Mouse (Mus musculus): ENCODE results near the gene Golga4. TPM values are rescaled to one million over a fixed set of nuclear protein-coding genes. Genes with fewer than 3 reads are reported as not detected.

Golga4 gene
- polyA plus RNA-seq, 1 experiment from 2014 or later, result 67.5 TPM

- Histone ChIP-seq H3K79me2 (ENCODE audit: inconsistent target) (no peaks in the 10 kb centered on the region), H3K4me3 (ENCODE audit: inconsistent target) (no peak within 1 kb of the TSS), H3K27ac (no peak within 1 kb of the TSS), H3K36me3 (ENCODE audit: inconsistent target) (no peaks in the 10 kb centered on the region)
- 14% methylated on average over 37 of the region's 42 CpGs for WGBS (ENCODE audit: missing documents)
Observed at GRCm38 (mm10) chr9:118606148-118606816, 100.2 kb downstream of the Golga4 start, which contains the start of gene Itga9. Gene Itga9, plus strand, starts transcription at chr9:118606690.

GRCm38 (mm10) chr9:118606817-118607371 is 100.8 kb downstream of the Golga4 start:
- H3K36me3 ChIP-seq (ENCODE audit: inconsistent target), result no peaks in the 10 kb centered on the region
- no peak overlapping the region for H3K4me3 ChIP-seq (ENCODE audit: inconsistent target)
- 3% methylated on average over 56 of the region's 68 CpGs for WGBS (ENCODE audit: missing documents)
- no peaks in the 10 kb centered on the region for H3K79me2 ChIP-seq (ENCODE audit: inconsistent target)
- H3K27ac ChIP-seq, result no peak overlapping the region

GRCm38 (mm10) chr9:118607701-118608401 is 101.8 kb downstream of the Golga4 start:
- H3K79me2 ChIP-seq (ENCODE audit: inconsistent target), result no peaks in the 10 kb centered on the region
- H3K27ac ChIP-seq, result no peak overlapping the region
- WGBS (ENCODE audit: missing documents), result 93% methylated on average over 16 of the region's 16 CpGs
- no peak overlapping the region for H3K4me3 ChIP-seq (ENCODE audit: inconsistent target)
- H3K36me3 ChIP-seq (ENCODE audit: inconsistent target), result no peaks in the 10 kb centered on the region

GRCm38 (mm10) chr9:118608556-118608955 is 102.5 kb downstream of the Golga4 start:
- no peak overlapping the region for H3K27ac ChIP-seq

GRCm38 (mm10) chr9:118610060-118610459 is 104.0 kb downstream of the Golga4 start:
- Histone ChIP-seq H3K4me3 (ENCODE audit: inconsistent target) (no peak overlapping the region), H3K79me2 (ENCODE audit: inconsistent target) (no peaks in the 10 kb centered on the region), H3K36me3 (ENCODE audit: inconsistent target) (no peaks in the 10 kb centered on the region), H3K27ac (no peak overlapping the region)
- WGBS (ENCODE audit: missing documents), result 51% methylated on average over 10 of the region's 10 CpGs

More at GRCm38 (mm10) chr9:118608556-118608955, 102.5 kb downstream of the Golga4 start:
- no peak overlapping the region for H3K4me3 ChIP-seq (ENCODE audit: inconsistent target)
- H3K36me3 ChIP-seq (ENCODE audit: inconsistent target), result no peaks in the 10 kb centered on the region
- WGBS (ENCODE audit: missing documents), result 75% methylated on average over 4 of the region's 4 CpGs
- no peaks in the 10 kb centered on the region for H3K79me2 ChIP-seq (ENCODE audit: inconsistent target)

GRCm38 (mm10) chr9:118611111-118611541 is 105.1 kb downstream of the Golga4 start:
- WGBS (ENCODE audit: missing documents), result 6% methylated on average over 12 of the region's 14 CpGs
- no peaks in the 10 kb centered on the region for H3K36me3 ChIP-seq (ENCODE audit: inconsistent target)
- H3K27ac ChIP-seq, result 0 out of 2 replicates have a peak overlapping the region, but pooled peaks have one; percentile 5
- H3K79me2 ChIP-seq (ENCODE audit: inconsistent target), result no peaks in the 10 kb centered on the region
- H3K4me3 ChIP-seq (ENCODE audit: inconsistent target), result peak overlapping the region; percentile 5; the same call in 1 of the 2 replicates

GRCm38 (mm10) chr9:118611958-118612581 is 106.0 kb downstream of the Golga4 start:
- no peaks in the 10 kb centered on the region for H3K79me2 ChIP-seq (ENCODE audit: inconsistent target)
- WGBS (ENCODE audit: missing documents), result 23% methylated on average over 20 of the region's 20 CpGs
- 0 out of 2 replicates have a peak overlapping the region, but pooled peaks have one; percentile 5 for H3K27ac ChIP-seq
- H3K4me3 ChIP-seq (ENCODE audit: inconsistent target), result no peak overlapping the region
- H3K36me3 ChIP-seq (ENCODE audit: inconsistent target), result no peaks in the 10 kb centered on the region

GRCm38 (mm10) chr9:118617237-118617636 is 111.2 kb downstream of the Golga4 start:
- no peak overlapping the region for H3K4me3 ChIP-seq (ENCODE audit: inconsistent target)
- H3K27ac ChIP-seq, result no peak overlapping the region
- 19% methylated on average over 5 of the region's 5 CpGs for WGBS (ENCODE audit: missing documents)
- no peaks in the 10 kb centered on the region for H3K36me3 ChIP-seq (ENCODE audit: inconsistent target)
- no peaks in the 10 kb centered on the region for H3K79me2 ChIP-seq (ENCODE audit: inconsistent target)

GRCm38 (mm10) chr9:118618732-118619250 is 112.7 kb downstream of the Golga4 start:
- 64% methylated on average over 3 of the region's 3 CpGs for WGBS (ENCODE audit: missing documents)
- no peaks in the 10 kb centered on the region for H3K79me2 ChIP-seq (ENCODE audit: inconsistent target)
- no peak overlapping the region for H3K4me3 ChIP-seq (ENCODE audit: inconsistent target)
- no peaks in the 10 kb centered on the region for H3K36me3 ChIP-seq (ENCODE audit: inconsistent target)
- no peak overlapping the region for H3K27ac ChIP-seq

GRCm38 (mm10) chr9:118620807-118621206 is 114.7 kb downstream of the Golga4 start:
- Histone ChIP-seq H3K79me2 (ENCODE audit: inconsistent target) (no peaks in the 10 kb centered on the region), H3K4me3 (ENCODE audit: inconsistent target) (no peak overlapping the region), H3K36me3 (ENCODE audit: inconsistent target) (no peaks in the 10 kb centered on the region), H3K27ac (no peak overlapping the region)
- 8% methylated on average over 4 of the region's 4 CpGs for WGBS (ENCODE audit: missing documents)

- H3K4me3 ChIP-seq (ENCODE audit: inconsistent target), result no peak overlapping the region
- no peak overlapping the region for H3K27ac ChIP-seq
- H3K79me2 ChIP-seq (ENCODE audit: inconsistent target), result no peaks in the 10 kb centered on the region
- 63% methylated on average over 6 of the region's 6 CpGs for WGBS (ENCODE audit: missing documents)
- H3K36me3 ChIP-seq (ENCODE audit: inconsistent target), result no peaks in the 10 kb centered on the region
Observed at GRCm38 (mm10) chr9:118621691-118622090, 115.6 kb downstream of the Golga4 start.

GRCm38 (mm10) chr9:118622376-118623166 is 116.5 kb downstream of the Golga4 start:
- no peaks in the 10 kb centered on the region for H3K36me3 ChIP-seq (ENCODE audit: inconsistent target)
- WGBS (ENCODE audit: missing documents), result 83% methylated on average over 18 of the region's 18 CpGs
- no peak overlapping the region for H3K4me3 ChIP-seq (ENCODE audit: inconsistent target)
- no peaks in the 10 kb centered on the region for H3K79me2 ChIP-seq (ENCODE audit: inconsistent target)
- no peak overlapping the region for H3K27ac ChIP-seq

- Histone ChIP-seq H3K27ac (no peak overlapping the region), H3K36me3 (ENCODE audit: inconsistent target) (no peaks in the 10 kb centered on the region), H3K4me3 (ENCODE audit: inconsistent target) (no peak overlapping the region), H3K79me2 (ENCODE audit: inconsistent target) (no peaks in the 10 kb centered on the region)
- whole genome bisulfite sequencing (ENCODE audit: missing documents), result 70% methylated on average over 9 of the region's 9 CpGs
Observed at GRCm38 (mm10) chr9:118623483-118623882, 117.4 kb downstream of the Golga4 start.

- Histone ChIP-seq H3K36me3 (ENCODE audit: inconsistent target) (no peaks in the 10 kb centered on the region), H3K27ac (no peak overlapping the region), H3K4me3 (ENCODE audit: inconsistent target) (no peak overlapping the region), H3K79me2 (ENCODE audit: inconsistent target) (no peaks in the 10 kb centered on the region)
- WGBS (ENCODE audit: missing documents), result 88% methylated on average over 7 of the region's 7 CpGs
Observed at GRCm38 (mm10) chr9:118624146-118624545, 118.1 kb downstream of the Golga4 start.

All from macrophage (primary cell).